ENCODE assay signal across 8 mouse cellular contexts in the genomic region with DNA sequence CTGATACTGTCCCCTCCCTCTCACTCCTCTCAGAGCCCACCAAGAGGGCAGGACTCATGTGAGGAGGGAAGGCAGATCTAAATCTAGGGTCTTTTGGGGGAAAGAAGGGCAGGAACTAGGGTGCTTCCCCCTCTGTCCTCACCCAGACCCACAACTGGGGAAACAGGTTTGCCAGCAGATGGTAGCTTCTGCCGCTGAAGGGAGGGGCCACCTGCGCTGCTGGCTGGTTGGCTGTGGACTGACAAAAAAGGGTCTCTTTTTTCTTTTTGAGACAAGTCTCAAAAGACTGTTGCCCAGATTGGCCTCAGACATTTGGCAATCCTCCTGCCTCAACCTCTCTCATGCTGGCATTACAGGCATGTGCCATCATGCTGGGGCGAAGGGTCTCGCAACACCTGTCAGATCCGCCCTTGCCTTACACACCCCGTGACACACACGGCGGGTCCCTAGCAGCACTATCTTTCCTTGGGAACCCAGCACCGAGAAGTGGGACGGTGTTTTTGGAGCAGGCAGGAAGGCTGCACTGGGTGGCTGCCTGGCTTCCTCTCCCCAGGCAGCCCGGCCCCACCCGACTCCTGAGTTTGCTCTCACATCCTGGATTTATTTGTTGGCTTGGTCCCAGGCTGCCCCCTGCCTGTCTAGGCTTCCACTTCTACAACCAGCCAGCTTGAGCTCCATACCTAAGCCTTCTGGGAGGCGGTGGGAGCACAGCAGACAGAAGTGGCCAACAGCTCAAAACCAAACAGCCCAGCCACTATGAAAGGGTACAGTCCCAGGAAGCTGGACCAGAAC. TPM values are rescaled to one million over a fixed set of nuclear protein-coding genes. Genes with fewer than 3 reads are reported as not detected.
DNase-seq lines count a peak whose midpoint lies in the region; ATAC-seq lines count a peak whose summit lies in the region.

No protein-coding gene starts in this region.

- H3K9ac ChIP-seq in hindbrain, embryonic 11.5 days (ENCODE audit: low read depth, low read length) = no peak overlapping the region
- peak overlapping the region; percentile 19; the same call in 1 of the 2 replicates for H3K9ac ChIP-seq in liver, embryonic 12.5 days
- H3K9ac ChIP-seq in neural tube, embryonic 12.5 days = no peak overlapping the region

- DNase-seq in layer of hippocampus, adult 9-11 months = peak; percentile 21
- DNase-seq in layer of hippocampus, postnatal 14 days (ENCODE audit: low spot score in 2 of 2) = no peak
- peak; percentile 33 for DNase-seq in embryo, embryonic 10.5 days (ENCODE audit: low spot score)
- DNase-seq in hindbrain, embryonic 11.5 days (ENCODE audit: low spot score) = peak; percentile 13
- no peak for DNase-seq in cerebellum, postnatal 4 days (ENCODE audit: low spot score in 2 of 2)
- no peak for DNase-seq in urinary bladder, postnatal 25 days (ENCODE audit: low spot score)

- no peak overlapping the region for H3K4me2 ChIP-seq in hindbrain, embryonic 11.5 days (replicated peaks; ENCODE audit: low read depth, low read length)
- H3K4me2 ChIP-seq in liver, embryonic 12.5 days = peak overlapping the region; percentile 99
- H3K4me2 ChIP-seq in neural tube, embryonic 12.5 days (replicated peaks) = peak overlapping the region; percentile 99

- 33% methylated on average over 13 of the region's 13 CpGs for WGBS in hindbrain, embryonic 11.5 days
- WGBS in liver, embryonic 12.5 days (ENCODE audit: insufficient replicate concordance) = 23% methylated on average over 13 of the region's 13 CpGs
- 43% methylated on average over 13 of the region's 13 CpGs for WGBS in neural tube, embryonic 12.5 days

- ATAC-seq in hindbrain, embryonic 11.5 days (ENCODE audit: low FRiP score) = no peak
- no peak for ATAC-seq in liver, embryonic 12.5 days
- ATAC-seq in neural tube, embryonic 12.5 days (ENCODE audit: low FRiP score, low read depth) = no peak

- no peak overlapping the region for H3K27ac ChIP-seq in hindbrain, embryonic 11.5 days (ENCODE audit: low read depth, low read length)
- no peak overlapping the region for H3K27ac ChIP-seq in liver, embryonic 12.5 days
- no peak overlapping the region for H3K27ac ChIP-seq in neural tube, embryonic 12.5 days

- H3K9me3 ChIP-seq in hindbrain, embryonic 11.5 days (ENCODE audit: control insufficient read depth, low read length) = no peaks in the 10 kb centered on the region
- H3K9me3 ChIP-seq in liver, embryonic 12.5 days (replicated peaks) = no peaks in the 10 kb centered on the region
- H3K9me3 ChIP-seq in neural tube, embryonic 12.5 days = no peaks in the 10 kb centered on the region

- H3K4me3 ChIP-seq in hindbrain, embryonic 11.5 days (ENCODE audit: low read depth, low read length) = no peak overlapping the region
- peak overlapping the region; percentile 74 for H3K4me3 ChIP-seq in liver, embryonic 12.5 days
- no peak overlapping the region for H3K4me3 ChIP-seq in neural tube, embryonic 12.5 days

- no peaks in the 10 kb centered on the region for H3K36me3 ChIP-seq in hindbrain, embryonic 11.5 days (ENCODE audit: control insufficient read depth, insufficient read depth, low read length)
- no peaks in the 10 kb centered on the region for H3K36me3 ChIP-seq in liver, embryonic 12.5 days
- no peaks in the 10 kb centered on the region for H3K36me3 ChIP-seq in neural tube, embryonic 12.5 days

- peaks cover 4% of the 10 kb centered on the region for H3K4me1 ChIP-seq in hindbrain, embryonic 11.5 days (replicated peaks; ENCODE audit: control insufficient read depth, insufficient read depth, low read length)
- peaks cover 47% of the 10 kb centered on the region for H3K4me1 ChIP-seq in liver, embryonic 12.5 days
- H3K4me1 ChIP-seq in neural tube, embryonic 12.5 days = peaks cover 37% of the 10 kb centered on the region

- peaks cover 18% of the 10 kb centered on the region for H3K27me3 ChIP-seq in hindbrain, embryonic 11.5 days (ENCODE audit: control insufficient read depth, insufficient read depth, low read length)
- peaks cover 34% of the 10 kb centered on the region for H3K27me3 ChIP-seq in liver, embryonic 12.5 days (replicated peaks)
- peaks cover 29% of the 10 kb centered on the region for H3K27me3 ChIP-seq in neural tube, embryonic 12.5 days (replicated peaks)

RNA-seq across cellular contexts. Expression of gene Nbeal2, which starts 1.8 kb away (rescaled TPM):
- total RNA-seq in layer of hippocampus, postnatal 14 days (2021) = 1 to 10 TPM; 7.8 to 9.4 TPM
- polyA plus RNA-seq in hindbrain, embryonic 11.5 days (2014; fragmentation: Nextera tagmentation; extraction: Ambion mirVana) = 1.9 and 2.4 TPM in 2 replicates
- 4.7 and 4.9 TPM in 2 replicates for polyA plus RNA-seq in liver, embryonic 12.5 days (2016; fragmentation: Nextera tagmentation; extraction: Ambion mirVana)
- polyA plus RNA-seq in neural tube, embryonic 12.5 days (2016; fragmentation: Nextera tagmentation; extraction: Ambion mirVana) = 1.6 and 2.6 TPM in 2 replicates

RNA-seq across cellular contexts. Expression of gene Ccdc12, which starts 4.2 kb away (rescaled TPM):
- 10 to 100 TPM; 40.1 to 47.1 TPM for total RNA-seq in layer of hippocampus, postnatal 14 days (2021)
- polyA plus RNA-seq in hindbrain, embryonic 11.5 days (2014; fragmentation: Nextera tagmentation; extraction: Ambion mirVana) = 141 and 145 TPM in 2 replicates
- polyA plus RNA-seq in liver, embryonic 12.5 days (2016; fragmentation: Nextera tagmentation; extraction: Ambion mirVana) = 103 and 105 TPM in 2 replicates
- 125 and 133 TPM in 2 replicates for polyA plus RNA-seq in neural tube, embryonic 12.5 days (2016; fragmentation: Nextera tagmentation; extraction: Ambion mirVana)

RNA-seq across cellular contexts. Expression of gene Nradd, which starts 27.9 kb away (rescaled TPM):
- 1 to 10 TPM; 2.1 to 2.6 TPM for total RNA-seq in layer of hippocampus, postnatal 14 days (2021)
- polyA plus RNA-seq in hindbrain, embryonic 11.5 days (2014; fragmentation: Nextera tagmentation; extraction: Ambion mirVana) = 21.9 and 22.0 TPM in 2 replicates
- 5.3 and 6.7 TPM in 2 replicates for polyA plus RNA-seq in liver, embryonic 12.5 days (2016; fragmentation: Nextera tagmentation; extraction: Ambion mirVana)
- polyA plus RNA-seq in neural tube, embryonic 12.5 days (2016; fragmentation: Nextera tagmentation; extraction: Ambion mirVana) = 41.2 and 42.7 TPM in 2 replicates

Comparison
In these comparisons a context has a peak if more than half of its experiments do, and no peak if none do; other contexts are left out.
1. DNase-seq: peak in layer of hippocampus, adult 9-11 months (single experiment), embryo, embryonic 10.5 days (single experiment) and hindbrain, embryonic 11.5 days (single experiment); none in layer of hippocampus, postnatal 14 days (0 of 2), cerebellum, postnatal 4 days (0 of 2) and urinary bladder, postnatal 25 days (single experiment).